Mouse (Mus musculus) lung, postnatal 0 days (tissue): ENCODE measurements around the gene Tbc1d14.

Source experiments
- CTCF ChIP-seq: IDR thresholded peaks from 2 replicates; pipeline ENCODE4 v1.5.1; 2016; ENCODE audit warnings: antibody characterized with exemption, mild to moderate bottlenecking
- EP300 ChIP-seq: IDR thresholded peaks from 2 replicates; pipeline ENCODE4 v1.6.1; 2016; ENCODE audit warnings: antibody characterized with exemption, mild to moderate bottlenecking, control low read depth

DNA sequence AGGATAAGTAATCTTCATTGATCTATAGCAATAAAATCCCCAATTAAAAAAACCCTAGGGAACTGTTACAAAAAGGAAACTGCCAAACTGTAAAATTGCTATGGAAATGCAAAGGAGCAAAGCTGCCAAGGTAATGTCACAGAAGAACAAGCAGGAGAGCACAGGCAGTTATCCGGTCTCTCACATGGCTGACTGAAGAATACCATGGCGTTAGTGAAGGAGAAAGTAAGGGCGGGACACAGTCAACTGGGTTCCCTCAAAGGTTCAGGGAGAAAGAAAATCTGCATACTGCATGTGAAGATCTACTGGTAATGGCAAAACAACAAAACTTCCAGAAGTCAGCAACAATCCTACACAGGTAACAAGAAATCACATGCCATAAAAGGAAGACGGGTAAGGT is 36.8 kb downstream of the Tbc1d14 start:
- TF ChIP-seq CTCF = no peak
- no peak for TF ChIP-seq EP300
